Mouse (Mus musculus) bone marrow, adult 2 months (tissue): ENCODE results near the gene Grm8.

ENCODE experiments used
- CTCF ChIP-seq: fragments of 200-500 bp; IDR thresholded peaks from 2 replicates; pipeline ENCODE4 v1.5.1; 2011; ENCODE audit warnings: low read length, control low read depth; ENCODE audit not compliant: control insufficient read depth, insufficient read depth
- POLR2A ChIP-seq: fragments of 200-500 bp; IDR thresholded peaks from 2 replicates; pipeline ENCODE4 v1.6.1; 2011; ENCODE audit warnings: low read depth, mild to moderate bottlenecking, control low read depth, low read length, borderline replicate concordance; ENCODE audit not compliant: control insufficient read depth

GRCm38 (mm10) chr6:27240416-27240815 is 894.6 kb downstream of the Grm8 start:
- TF ChIP-seq CTCF = no peak
- TF ChIP-seq POLR2A = no peak
